Mouse (Mus musculus): ENCODE results near the gene Syt13.

The Syt13 gene

DNA sequence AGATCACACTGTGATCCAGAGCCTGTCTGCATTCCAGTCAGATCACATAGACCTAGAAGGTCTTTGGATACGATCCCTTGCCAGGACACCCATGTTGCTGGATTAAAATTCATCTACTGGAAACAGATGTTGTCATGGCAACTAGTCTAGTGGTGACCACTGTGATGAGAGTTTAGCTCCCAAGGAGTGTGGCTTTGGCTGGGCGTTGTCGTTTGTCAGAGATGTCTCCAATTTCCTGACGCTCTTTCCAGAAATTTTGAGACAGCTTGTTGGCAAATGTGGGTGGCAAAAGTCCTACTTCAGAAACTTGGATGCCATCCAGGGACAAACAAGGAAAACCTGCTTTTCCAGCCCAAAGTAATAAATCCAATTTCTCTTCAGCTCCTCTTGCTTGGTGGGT, 43.7 kb downstream of the Syt13 start:
- no peak for DNase-seq (ENCODE audit: extremely low spot score, low spot score)

DNA sequence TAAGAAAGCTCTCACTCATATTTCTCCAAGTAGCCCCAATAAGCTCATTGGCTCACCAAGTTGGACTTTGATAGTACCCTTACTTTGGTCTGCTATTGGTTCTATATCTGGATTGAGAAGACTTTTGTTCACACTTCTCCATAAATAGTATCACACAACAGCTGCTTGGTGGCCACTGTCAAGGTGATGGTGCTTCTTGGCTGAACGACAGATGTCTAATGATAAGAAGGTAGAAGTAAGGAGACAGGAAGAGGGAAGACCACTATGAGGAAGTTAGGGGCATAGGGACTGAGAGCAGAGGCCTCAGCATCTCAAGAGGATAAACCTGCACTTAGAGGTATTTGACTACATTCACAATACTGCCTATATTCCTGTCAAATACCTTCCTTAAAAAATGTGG, 49.4 kb downstream of the Syt13 start:
- DNase-seq (ENCODE audit: extremely low spot score, low spot score) = no peak

DNA sequence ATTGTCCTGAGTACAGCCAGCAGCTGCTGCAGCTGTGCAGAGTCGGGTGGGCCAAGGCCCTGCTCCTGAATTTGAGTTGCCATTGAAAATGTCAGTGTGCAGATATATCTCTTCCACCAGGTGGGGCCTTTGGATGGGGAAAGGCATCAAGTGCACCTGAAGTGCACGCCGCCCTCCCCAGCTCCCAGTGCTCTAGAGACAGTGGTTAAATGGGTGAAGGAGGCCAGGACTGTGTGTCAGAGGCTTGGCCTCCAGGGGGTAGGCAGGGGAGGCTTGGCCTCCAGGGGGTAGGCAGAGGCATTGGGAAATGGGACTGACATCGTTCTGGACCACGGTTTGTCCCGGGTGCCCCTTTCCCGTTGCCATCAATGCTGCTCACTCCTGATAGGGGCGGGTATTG, 51.4 kb downstream of the Syt13 start:
- DNase-seq (ENCODE audit: extremely low spot score, low spot score) = no peak

DNA sequence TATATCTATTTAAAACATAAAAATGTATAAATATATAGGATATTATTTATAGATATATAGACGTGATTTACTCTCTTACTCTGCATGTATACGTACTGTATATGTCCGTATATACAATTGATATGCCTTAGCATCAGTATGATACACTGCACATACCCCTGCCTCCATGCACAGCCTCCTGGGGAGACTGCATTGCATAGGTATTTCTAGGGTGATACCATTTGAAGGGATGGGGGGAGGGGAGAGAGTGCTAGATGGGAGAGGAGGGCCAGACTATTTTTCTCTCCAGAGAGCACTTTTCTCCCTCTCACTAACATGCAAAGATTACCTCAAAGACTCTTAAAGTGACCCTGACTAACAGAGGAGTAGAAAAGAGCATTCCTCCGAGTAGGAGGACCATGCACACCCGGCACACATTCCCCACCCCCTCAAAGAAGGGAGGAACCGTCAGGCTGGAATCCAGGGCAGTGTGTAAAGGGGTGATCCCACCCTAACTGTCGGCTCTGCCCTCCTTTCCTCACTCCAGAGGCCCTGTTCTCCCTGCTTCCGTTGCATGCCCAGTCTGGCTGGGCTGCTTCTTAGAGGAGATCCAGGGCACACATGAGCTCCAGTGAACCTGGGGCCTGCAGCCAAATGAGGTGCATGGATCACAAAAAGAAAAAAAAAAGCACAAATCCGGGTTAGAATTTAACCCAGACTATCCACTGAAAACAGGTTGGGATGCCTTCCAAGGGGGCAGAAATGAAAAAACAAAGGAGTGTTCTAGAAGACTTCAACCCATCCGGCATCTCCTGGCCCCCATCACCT, 52.3 kb downstream of the Syt13 start:
- no peak for DNase-seq (ENCODE audit: extremely low spot score, low spot score)

DNA sequence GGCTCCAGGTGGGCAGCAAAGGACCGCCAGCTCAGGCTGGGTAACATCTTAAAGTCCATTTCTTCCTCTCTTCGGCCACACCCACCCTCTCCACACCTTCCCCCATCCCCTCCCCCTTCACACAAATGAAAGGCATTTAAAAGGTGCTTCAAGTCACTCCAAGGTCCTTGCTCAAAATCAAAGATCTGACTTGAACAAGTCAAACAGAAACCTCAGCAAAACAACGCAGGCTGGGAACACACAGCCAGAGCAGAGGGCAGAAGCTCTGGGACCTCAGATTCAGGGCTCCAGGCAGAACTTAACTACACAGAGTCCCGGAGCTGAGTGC, 52.9 kb downstream of the Syt13 start:
- no peak for DNase-seq (ENCODE audit: extremely low spot score, low spot score)

DNA sequence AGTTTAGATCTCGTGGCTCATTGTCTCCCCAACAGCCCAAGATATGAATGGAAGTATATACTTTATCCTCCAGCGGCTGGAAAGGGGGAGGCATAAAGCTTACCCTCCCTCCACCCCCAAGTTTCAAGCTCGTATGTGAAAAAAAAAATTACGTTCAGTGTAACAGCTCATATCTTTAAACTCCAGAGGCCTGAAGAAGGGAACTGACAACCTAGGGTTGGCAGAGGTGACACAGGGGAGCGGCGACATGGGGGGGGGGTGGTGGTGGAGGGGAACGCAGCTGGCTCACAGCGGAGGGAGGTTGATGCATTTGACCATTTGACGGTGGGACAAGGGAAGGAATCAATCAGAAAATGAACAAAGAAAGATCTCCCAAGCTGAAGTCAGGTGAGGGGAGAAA, 56.2 kb downstream of the Syt13 start:
- DNase-seq (ENCODE audit: extremely low spot score, low spot score) = no peak

DNA sequence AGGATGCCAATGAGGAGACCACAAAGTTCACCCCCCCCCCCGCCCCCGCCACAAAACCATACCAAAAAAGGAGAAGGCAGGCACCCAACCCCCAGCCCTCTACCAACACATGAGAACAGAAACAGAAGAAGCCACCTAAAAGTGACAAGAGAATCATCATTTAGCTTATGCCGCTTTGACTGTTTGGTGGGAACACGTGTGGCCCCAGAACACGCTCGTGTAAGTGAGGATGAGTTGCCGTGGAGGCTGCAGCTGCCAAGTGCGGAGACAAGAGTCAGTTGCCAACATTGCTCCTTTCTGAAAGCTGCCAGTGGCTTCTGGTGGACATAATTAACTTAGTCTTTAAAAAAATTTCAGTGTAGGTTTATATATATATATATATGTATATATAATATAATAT, 56.6 kb downstream of the Syt13 start:
- no peak for DNase-seq (ENCODE audit: extremely low spot score, low spot score)

DNA sequence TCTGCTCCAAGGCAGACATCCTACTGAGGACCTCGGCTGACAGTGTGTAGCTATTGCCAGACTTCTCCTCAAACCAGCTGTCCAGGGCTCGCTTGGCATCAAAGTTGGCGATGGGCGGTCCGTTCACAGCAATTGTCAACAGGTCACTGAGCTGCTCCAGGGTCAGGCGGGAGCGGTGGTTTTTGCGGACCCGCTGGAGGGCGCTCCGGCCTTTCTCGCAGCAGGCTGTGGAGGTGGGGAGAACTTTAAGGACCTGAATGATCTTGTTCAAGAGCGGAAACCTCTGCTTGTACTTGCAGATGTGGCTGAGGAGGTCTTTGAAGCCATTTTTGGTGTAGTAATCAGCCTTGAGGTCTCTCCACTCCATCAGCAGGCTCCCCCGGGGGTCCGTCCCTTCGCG, 57.2 kb downstream of the Syt13 start:
- no peak for DNase-seq (ENCODE audit: extremely low spot score, low spot score)

DNA sequence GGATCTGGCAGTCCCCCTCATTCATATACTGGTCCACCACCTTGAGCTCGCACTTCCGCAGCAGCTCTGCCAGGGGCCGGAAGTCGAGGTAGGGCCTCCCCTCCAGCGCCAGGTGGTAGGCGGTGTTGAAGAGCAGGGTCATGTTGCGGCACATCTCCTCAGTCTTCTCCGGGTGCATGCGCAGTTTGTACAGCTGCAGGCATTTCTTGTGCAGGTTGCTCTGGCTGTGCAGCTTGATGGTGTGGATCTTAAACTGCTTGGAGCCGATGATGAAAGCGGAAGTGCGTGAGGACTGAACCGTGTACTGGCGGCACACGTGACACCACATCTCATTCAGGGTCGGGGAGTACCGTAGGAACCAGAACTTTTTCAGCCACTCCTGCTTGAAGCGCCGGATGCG, 58.7 kb downstream of the Syt13 start:
- no peak for DNase-seq (ENCODE audit: extremely low spot score, low spot score)

DNA sequence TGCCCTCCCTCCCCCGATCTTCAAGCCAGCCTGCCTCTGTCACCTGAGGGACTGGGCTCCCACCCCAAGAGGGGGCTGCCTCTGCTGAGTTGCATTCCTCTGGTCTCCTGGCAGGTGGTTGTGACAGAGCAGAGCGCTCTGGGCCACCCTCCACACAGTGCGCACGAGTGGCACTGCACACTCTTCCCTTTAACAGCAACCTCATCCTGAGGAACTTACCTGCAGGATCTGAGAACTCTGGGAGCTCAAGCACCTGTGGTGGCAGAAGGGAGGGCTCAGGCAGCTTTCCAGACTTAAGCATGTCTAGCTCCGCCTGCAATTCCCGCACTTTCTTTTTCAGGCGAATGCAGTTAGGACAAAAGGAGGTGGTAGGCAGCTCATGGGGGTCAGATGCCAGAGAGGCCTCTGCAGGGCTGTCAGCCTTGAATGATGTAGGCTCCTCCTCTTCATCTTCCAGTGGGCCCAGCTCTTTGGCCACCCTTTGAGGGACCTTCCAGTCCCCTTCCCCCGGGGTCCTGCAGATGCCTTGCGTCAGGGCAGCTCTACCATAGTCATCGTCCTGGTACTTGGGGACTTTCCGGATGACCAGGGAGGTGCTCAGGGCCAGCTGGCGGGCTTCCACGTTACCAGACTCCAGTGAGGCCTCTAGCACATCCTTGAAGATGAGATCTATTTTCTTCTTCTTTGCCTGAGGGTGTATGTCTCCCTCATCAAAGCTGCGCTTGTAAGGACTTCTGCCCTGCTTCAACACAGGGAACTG, 60.3 kb downstream of the Syt13 start:
- no peak for DNase-seq (ENCODE audit: extremely low spot score, low spot score)

DNA sequence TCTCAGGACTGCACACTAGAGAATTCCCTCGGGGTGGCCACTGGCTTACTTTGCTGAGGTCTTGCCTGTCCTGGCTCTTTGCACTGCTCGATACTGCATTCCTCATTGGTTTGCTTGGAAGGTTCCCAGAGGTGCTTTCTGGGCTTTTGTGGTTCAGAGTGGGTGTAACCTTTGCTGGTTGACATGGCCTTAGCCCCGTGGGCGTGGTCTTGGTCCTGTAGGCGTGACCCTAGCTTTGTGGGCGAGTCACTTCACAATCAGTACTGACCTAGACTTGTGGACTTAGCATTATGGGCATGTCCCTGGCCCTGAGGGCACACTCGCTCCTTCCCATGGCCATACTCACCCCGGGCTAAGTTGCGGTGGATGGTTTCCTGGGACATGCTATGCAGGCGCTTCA, 65.3 kb downstream of the Syt13 start:
- DNase-seq (ENCODE audit: extremely low spot score, low spot score) = no peak

DNA sequence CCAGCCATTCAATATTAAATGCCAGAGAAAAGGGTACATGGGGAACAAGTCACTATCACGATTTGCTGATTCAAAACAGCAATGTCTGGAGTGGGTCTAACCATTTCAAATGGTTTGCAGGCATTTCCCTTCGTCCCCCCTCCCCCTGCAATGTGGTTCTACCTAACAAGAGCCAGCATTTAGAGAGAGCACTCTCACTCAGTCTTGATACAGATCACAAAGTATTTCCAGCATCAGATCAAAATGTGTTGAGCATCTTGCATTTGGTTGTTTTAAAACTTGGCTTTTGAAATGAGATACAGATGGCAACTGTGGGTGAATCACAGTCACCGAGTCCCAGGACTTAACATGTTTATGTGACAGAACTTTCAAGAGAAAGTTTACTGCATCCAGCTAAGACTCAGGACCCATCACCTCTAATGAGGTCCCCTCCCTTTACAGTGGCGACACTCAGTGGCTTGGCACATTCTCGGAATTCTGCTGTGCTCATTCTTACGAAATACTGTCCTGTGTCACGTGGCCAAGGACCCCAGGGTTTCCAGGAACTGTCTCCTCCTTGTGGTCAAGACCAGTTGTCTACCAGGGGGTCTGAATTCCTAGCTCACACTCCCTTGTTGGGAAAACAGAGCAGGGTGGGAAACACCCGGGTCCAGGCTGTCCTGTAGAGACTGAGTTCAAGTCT, 67.8 kb downstream of the Syt13 start:
- DNase-seq (ENCODE audit: extremely low spot score, low spot score) = no peak

DNA sequence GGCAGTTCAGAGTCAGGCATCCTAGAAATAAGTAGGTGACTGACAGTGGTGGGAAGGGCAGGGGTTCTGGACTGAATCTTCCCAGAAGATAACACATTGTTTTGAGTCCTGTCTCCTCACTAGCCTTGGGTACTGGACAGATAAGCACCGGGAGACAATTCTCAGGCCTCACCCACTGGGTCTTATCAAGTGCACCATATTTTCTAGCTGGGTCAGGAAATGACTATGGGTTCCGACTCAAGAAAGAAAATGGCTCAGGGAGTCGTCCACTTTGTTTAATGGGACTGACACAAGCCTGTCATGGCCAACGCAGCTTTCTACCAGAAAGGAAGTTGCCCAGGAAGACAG, 68.3 kb downstream of the Syt13 start:
- DNase-seq (ENCODE audit: extremely low spot score, low spot score) = no peak

DNA sequence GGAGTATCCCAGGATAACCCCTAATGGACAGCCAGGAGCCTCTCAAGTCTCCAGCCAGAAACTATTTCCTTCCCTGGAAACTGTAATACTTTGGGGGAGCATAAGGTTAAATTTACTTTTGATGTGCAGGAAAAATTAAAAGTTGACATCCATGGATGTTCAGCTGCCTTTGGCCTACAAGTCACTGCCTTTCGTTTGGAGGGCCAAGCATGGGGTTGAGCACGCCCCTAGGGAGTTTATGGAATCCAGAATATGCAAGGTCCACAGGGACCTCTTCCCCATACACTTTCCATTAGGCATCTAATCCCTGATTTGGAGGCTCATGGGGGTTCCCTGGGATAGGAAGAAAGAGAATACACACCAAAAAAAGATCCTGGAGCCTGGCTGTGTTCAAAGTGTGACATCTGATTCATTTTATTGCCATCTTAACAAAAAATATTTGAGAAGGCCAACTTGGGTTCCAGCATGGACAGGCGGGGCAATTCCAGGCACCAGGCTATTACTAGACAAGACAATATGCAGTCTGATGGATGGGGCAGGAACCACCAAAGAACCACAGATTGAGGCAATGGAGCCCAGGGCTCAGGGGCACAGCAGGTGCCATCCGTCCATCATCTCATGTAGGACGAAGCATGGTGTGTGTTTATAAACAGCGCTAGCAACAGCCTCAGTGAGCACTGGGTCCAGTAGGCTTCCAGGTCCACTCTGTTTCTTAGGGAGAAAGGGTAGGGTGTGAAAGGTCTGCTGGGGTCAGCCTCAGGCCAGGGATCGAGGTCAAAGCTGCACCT, 69.6 kb downstream of the Syt13 start:
- DNase-seq (ENCODE audit: extremely low spot score, low spot score) = no peak

DNA sequence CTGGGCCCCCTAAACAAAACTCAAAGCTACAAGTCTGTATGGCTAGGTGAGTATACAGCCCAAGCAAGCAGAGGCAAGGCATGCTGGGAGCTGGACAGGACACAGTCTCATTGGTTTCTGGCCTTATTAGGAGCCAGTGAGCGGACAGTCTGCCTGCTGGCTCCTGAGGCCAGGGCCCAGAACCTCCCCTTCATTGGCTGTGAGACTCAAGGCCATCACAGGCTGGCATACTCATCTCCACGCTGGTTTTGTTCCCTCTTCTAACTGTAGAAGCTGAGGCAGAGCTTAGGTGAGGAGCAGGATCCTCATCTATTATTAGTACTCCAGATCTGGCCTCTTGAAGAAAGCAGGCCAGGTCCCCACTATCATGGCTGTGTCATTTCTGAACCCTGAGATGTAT, 70.3 kb downstream of the Syt13 start:
- DNase-seq (ENCODE audit: extremely low spot score, low spot score) = no peak

DNA sequence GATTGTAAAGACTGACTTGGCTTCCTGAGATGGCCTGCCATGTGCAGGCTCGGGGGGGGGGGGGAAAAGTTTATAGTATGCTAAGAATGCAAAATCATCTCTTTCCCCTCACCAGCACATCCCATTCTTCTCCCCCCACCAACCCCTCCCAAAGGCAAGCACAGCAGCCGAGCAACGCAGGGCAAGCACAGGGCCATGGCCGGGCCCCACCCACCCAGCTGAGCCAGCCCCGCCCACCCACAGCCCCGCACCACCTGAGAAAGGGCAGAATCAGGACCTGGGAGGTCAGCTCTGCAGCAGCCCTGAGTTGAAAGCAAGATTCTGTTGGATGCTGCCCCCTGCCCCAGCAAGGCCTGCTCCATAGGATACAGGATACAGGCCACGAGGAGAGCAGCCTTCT, 70.7 kb downstream of the Syt13 start:
- DNase-seq (ENCODE audit: extremely low spot score, low spot score) = no peak

DNA sequence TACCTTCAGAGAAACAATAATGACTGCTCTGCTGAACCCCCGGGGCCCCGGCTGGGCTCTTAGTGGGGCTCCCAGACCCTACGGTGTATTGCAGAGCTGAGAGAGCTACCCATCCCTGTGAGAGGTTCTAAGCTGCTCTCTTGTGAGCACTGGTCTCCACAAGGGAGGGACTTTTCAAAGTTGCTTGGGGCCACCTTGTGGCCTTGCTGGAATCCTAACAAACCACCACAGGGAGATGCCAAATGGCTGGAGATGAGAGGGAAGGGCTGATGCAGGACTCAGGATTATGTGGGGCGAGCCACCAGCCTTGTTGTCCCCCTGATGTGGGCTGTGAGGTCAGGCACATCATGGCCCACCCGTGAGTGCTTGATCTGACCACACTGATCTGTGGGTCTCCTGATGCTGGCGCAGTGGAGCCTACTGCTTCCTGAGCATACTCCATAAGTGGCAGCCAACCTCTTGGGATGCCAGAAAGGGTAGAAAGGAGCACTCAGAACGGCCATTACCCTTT, 72.3 kb downstream of the Syt13 start:
- DNase-seq (ENCODE audit: extremely low spot score, low spot score) = no peak

DNA sequence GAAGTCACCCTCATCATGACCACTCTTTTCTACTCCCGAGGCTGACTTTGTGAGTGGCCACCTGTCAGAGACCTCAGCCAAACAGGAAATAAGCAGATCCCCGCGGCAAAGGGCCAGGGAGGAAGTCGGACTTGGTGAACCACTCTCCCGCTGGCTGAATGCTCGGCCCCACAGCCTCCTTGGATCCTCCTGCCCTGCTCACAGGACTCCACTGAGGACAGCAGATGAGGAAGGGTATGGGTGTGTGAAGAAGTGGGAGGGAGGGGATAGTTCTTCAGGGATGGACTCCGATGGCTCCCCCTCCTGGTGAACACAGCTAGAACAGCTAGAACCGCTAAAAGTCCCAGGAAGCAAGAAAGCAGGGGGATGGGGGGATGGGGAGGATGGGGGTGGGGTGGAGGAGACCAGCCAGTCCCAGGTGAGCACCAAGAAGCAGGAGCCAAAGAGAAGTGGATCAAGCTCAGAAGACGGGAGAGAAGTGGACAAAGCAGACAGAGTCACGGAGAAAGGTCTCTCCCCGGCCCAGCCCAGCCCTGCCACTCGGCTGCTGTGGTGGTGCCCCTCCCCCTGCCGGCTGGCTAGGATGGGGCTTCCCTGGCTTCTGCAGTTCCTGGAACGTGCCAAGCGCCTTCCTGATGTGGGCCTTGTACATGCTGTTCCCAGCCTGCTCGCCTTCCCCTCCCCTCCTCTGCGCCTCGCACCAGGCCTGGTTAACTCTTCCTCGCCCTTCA, 73.2 kb downstream of the Syt13 start:
- DNase-seq (ENCODE audit: extremely low spot score, low spot score) = peak; percentile 66

DNA sequence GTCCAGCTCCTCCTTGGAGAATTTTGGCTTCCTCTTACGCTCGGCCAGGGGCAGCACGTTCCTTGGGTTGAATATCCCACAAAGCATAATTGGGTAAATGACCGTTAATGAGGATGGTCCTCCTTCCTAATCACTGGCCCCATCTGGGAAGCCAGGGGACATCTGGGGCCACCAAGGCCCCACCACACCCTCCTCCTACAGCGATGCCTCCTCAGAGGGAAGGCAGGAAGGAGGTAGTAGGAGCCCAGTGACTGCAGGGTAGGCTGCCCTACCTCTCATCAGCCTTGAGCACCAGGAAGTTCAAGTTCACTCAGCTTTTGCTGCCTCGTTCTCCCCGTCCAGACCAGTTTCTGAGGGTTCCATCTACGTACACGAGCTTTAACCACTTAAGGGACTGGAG, 74.7 kb downstream of the Syt13 start:
- DNase-seq (ENCODE audit: extremely low spot score, low spot score) = no peak

DNA sequence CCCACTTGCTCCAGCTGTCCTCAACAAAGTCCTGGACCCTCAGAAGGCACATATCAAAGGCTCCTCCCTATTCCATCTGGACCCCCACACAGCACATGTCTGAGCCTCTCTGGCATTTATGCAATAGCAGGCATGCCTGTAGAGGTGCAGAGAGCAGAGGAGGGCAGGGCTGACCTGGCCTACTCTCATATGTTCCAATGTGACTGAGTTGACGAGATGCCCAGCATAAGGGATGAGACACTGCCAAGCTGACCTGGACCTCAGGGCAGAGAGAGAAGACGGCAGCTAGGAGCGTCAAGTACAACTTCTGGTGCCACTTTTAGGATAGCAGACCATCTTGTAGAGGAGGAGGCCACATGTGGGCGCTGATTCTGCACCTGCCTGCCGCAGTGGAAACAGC, 77.1 kb downstream of the Syt13 start:
- DNase-seq (ENCODE audit: extremely low spot score, low spot score) = no peak

DNA sequence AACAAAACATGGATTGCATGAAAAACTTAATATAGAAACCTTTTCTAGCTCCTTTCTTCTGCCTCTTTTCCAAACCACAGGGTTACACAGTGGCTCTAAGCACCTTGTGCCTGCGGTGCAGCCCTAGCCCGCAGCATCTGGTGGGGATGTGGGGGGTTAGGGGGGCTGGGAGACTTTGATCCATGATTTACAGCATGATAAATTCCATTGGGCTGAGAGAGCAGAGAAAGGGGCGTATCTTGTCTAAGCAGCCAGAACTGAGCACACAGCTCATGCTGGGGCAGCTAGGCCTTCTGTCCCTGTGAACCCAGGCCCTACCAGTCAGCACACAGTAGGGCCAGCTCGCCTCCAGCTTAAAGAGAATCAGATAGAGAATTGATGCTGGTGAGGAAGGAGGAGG, 90.1 kb downstream of the Syt13 start:
- DNase-seq (ENCODE audit: extremely low spot score, low spot score) = peak; percentile 29
